Mouse (Mus musculus): Measurements from ENCODE around the gene Tep1. TPM values are rescaled to one million over a fixed set of nuclear protein-coding genes. Genes with fewer than 3 reads are reported as not detected.
"Not testable (repeated sequence)": the region's sequence is repeated elsewhere in the genome, so short reads cannot be mapped to it uniquely, and the experiment has no call there.

Gene Tep1
- 10 to 100 TPM in 1 of 2 experiments, 1 to 10 TPM in 1; 9.3 to 10.2 TPM for total RNA-seq (2021)

- peak; percentile 53 for DNase-seq (ENCODE audit: low spot score)
- intact Hi-C loops (cut with DNase I), result loop anchor here (5.0 kb wide), 1 partner anchor 52 kb away; the partner anchor contains the start of genes Apex1 and Osgep
Measured at GRCm38 (mm10) chr14:50869889-50870804, at the start of gene Tep1. TSS of gene Tep1 (minus strand) at chr14:50870560.

GRCm38 (mm10) chr14:50911356-50911755 is 41.0 kb upstream of the Tep1 start:
- intact Hi-C loops (cut with DNase I), result no loop called here

GRCm38 (mm10) chr14:50908126-50908525 is 37.8 kb upstream of the Tep1 start:
- no peak for DNase-seq (ENCODE audit: low spot score)
- intact Hi-C loops (cut with DNase I), result no loop called here

More at GRCm38 (mm10) chr14:50911356-50911755, 41.0 kb upstream of the Tep1 start:
- no peak for DNase-seq (ENCODE audit: low spot score)

GRCm38 (mm10) chr14:50905327-50905726 is 35.0 kb upstream of the Tep1 start:
- DNase-seq (ENCODE audit: low spot score); intact Hi-C loops (cut with DNase I): not testable (repeated sequence)

GRCm38 (mm10) chr14:50904828-50905129 is 34.4 kb upstream of the Tep1 start:
- DNase-seq (ENCODE audit: low spot score), result no peak
- intact Hi-C loops (cut with DNase I), result no loop called here

- intact Hi-C loops (cut with DNase I), result no loop called here
Measured at GRCm38 (mm10) chr14:50903973-50904827, 33.8 kb upstream of the Tep1 start.

GRCm38 (mm10) chr14:50897992-50898391 is 27.6 kb upstream of the Tep1 start:
- intact Hi-C loops (cut with DNase I); DNase-seq (ENCODE audit: low spot score): not testable (repeated sequence)

More at GRCm38 (mm10) chr14:50903973-50904827, 33.8 kb upstream of the Tep1 start:
- no peak for DNase-seq (ENCODE audit: low spot score)

- DNase-seq (ENCODE audit: low spot score), result no peak
- intact Hi-C loops (cut with DNase I), result no loop called here
Measured at GRCm38 (mm10) chr14:50897374-50897765, 27.0 kb upstream of the Tep1 start, which contains the start of gene Klhl33. TSS of gene Klhl33 (minus strand) at chr14:50897507.

GRCm38 (mm10) chr14:50896747-50897373 is 26.5 kb upstream of the Tep1 start:
- no peak for DNase-seq (ENCODE audit: low spot score)
- intact Hi-C loops (cut with DNase I), result no loop called here

- intact Hi-C loops (cut with DNase I), result no loop called here
- peak; percentile 66 for DNase-seq (ENCODE audit: low spot score)
Measured at GRCm38 (mm10) chr14:50895985-50896746, 25.8 kb upstream of the Tep1 start.

- DNase-seq (ENCODE audit: low spot score), result no peak
- intact Hi-C loops (cut with DNase I), result no loop called here
Measured at GRCm38 (mm10) chr14:50895407-50895806, 25.0 kb upstream of the Tep1 start.

- intact Hi-C loops (cut with DNase I), result no loop called here
- no peak for DNase-seq (ENCODE audit: low spot score)
Measured at GRCm38 (mm10) chr14:50892541-50893459, 22.4 kb upstream of the Tep1 start.

- DNase-seq (ENCODE audit: low spot score), result no peak
- intact Hi-C loops (cut with DNase I), result no loop called here
Measured at GRCm38 (mm10) chr14:50892091-50892490, 21.7 kb upstream of the Tep1 start.

GRCm38 (mm10) chr14:50891621-50892020 is 21.3 kb upstream of the Tep1 start:
- intact Hi-C loops (cut with DNase I), result no loop called here
- DNase-seq (ENCODE audit: low spot score), result no peak

GRCm38 (mm10) chr14:50876236-50876950 is 6.0 kb upstream of the Tep1 start:
- no peak for DNase-seq (ENCODE audit: low spot score)
- intact Hi-C loops (cut with DNase I), result no loop called here

- intact Hi-C loops (cut with DNase I), result no loop called here
Measured at GRCm38 (mm10) chr14:50875591-50876230, 5.4 kb upstream of the Tep1 start.

GRCm38 (mm10) chr14:50875175-50875574 is 4.8 kb upstream of the Tep1 start:
- intact Hi-C loops (cut with DNase I), result no loop called here
- no peak for DNase-seq (ENCODE audit: low spot score)

More at GRCm38 (mm10) chr14:50875591-50876230, 5.4 kb upstream of the Tep1 start:
- DNase-seq (ENCODE audit: low spot score), result no peak
